Mouse (Mus musculus): ENCODE results near the gene Spag6. TPM values are rescaled to one million over a fixed set of nuclear protein-coding genes. Genes with fewer than 3 reads are reported as not detected.

Gene Spag6
- polyA plus RNA-seq (2014; fragmentation: Illumina TruSeq; extraction: RNeasy Lipid Tissue Mini Kit (QIAGEN cat#74804); ENCODE audit: low read depth, low replicate concordance): not detected

DNA sequence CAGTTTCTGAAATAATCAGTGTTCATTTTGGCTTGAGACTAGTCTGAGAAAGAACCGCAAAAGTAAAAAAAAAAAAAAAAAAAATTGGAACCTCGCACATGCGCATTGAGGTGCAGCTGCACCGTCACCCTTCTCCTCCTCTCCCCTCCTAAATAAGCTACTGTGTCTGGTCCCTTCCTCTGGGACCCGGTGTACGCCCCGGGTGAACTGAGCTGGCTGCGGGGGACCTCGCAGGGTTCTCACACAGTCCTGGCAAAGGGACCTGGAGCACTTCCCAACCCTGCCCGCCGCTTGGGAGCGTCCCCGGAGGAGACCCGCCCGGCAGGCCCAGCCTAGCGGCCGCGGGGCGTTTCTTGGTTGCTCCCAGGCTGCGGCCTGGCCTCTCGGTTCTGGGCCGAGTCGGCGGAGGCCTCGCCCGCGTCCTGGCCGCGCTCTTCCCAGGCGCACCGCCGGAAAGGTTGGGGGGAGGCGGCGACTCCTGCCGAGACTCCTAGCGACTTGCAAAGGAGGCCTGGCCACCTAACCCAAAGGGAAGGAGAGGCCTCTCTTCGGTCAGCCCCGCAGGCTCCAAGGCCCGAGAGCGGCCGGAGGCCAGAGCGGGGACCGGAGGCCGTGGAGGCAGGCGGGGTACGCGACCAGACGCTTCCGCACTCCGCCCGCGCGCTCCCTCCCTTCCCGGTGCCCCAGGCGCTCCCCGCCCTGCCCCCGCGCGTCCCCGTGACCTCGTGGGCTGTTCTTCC is at the start of gene Spag6:
Spag6 (plus strand) TSS at position 162 of the 740 bp plus-strand sequence.

DNA sequence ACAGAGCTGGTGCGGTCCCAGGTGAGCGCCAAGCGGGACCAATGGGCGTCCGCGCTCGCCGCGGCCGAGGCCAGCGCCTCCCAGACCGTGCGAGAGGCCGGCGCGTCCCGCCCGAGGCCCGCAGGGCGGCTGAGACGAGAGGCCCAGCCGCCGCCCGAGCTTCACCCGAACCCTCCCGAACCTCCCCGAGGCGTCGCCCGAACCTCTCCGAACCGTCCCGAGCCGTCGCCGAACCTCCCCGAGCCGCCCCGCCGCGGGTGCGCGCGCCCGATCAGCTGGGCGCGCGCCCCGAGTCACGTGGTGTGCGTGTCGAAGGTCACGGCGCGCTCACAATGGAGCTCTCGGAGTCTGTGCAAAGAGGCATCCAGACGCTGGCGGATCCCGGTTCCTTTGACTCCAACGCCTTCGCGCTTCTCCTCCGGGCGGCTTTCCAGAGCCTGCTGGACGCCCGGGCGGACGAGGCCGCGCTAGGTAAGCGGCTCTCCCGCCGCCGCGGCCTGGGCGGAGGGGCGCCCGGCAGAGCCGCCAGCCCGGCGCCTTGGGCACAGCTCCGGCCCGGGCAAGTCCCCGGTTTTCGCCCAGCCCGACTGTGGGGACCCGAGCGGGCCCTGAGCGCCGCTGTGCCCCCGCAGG is 21.6 kb upstream of the Spag6 start, which contains the start of gene Commd3:
Commd3 (plus strand) TSS at position 252 of the 633 bp plus-strand sequence.

DNA sequence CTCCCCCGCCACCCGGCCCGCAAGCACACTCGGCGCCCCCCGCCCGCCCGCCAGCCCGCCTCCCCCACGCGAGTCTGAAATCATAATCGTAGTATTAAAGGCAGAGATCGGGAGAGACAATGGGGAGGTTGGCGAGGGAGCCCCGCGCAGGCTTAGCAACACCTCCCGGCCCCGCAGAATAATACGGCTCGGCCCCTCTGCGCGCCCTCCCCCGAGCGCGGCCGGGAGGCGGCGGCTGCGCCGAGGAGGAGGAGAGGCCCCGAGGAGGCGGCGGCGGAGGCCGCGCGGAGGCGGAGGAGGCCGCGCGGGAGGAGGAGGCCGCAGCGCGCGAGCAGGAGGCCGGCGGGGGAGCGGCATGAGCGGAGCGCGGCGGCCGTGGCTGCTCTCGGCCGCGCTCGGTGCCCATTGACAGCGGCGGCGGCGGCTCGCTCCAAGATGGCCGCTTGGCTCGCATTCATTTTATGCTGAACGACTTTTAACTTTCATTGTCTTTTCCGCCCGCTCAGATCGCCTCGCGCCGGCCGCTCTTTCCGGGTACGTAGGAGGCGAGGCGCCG is 16.8 kb upstream of the Spag6 start, which contains the start of gene Bmi1:
Bmi1 (plus strand) TSS at position 83 of the 556 bp plus-strand sequence.

Other genes with a start within 250 kb of the Spag6 start
- 481 TPM for gene Commd3, start 21.6 kb upstream of the Spag6 start, polyA plus RNA-seq (2014; fragmentation: Illumina TruSeq; extraction: RNeasy Lipid Tissue Mini Kit (QIAGEN cat#74804); ENCODE audit: low read depth, low replicate concordance)
- 238 TPM for gene Bmi1, start 17.0 kb upstream of the Spag6 start, polyA plus RNA-seq (2014; fragmentation: Illumina TruSeq; extraction: RNeasy Lipid Tissue Mini Kit (QIAGEN cat#74804); ENCODE audit: low read depth, low replicate concordance)

Measured in adrenal gland, adult 10 weeks (tissue).